Mouse (Mus musculus): ENCODE data around the gene Gm20852.
"Not testable (repeated sequence)": the region's sequence is repeated elsewhere in the genome, so short reads cannot be mapped to it uniquely, and the experiment has no call there.

The Gm20852 gene

DNA sequence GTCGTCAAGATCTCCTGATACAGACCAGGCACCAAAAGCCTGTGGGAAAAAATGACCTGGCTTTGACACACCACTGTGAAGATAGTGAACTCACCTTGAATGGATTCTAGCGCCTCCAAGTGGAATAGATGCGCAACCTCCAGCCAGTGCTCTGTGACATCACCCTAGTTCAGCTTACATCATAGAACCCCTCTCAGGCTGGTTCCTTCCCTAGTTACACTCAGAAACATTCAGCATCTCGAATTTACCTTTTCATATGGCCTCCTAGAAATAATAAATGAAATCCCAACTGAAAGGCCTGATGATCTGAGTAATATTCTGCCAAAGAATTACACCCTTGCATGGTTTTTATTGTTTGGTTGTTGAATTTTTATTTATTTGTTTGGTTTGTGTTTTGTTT lies at the start of gene Gm20852:
Gene Gm20852, minus strand, starts transcription at position 101 of the 400 bp plus-strand sequence.
- not testable (repeated sequence) for DNase-seq (ENCODE audit: low spot score in 2 of 2)
